8 mouse cellular contexts compared by ENCODE assay signal in genomic region chr5:118814052-118814451, GRCm38 (mm10).
A peak's percentile ranks its signal among the peaks of the same experiment; 100 is the strongest.
DNase-seq lines count a peak whose midpoint lies in the region; ATAC-seq and TF ChIP-seq lines count a peak whose summit lies in the region.

No protein-coding gene starts in this region.

- H3K36me3 ChIP-seq in kidney, adult 2 months (ENCODE audit: control insufficient read depth, insufficient read depth, low read length), result no peaks in the 10 kb centered on the region
- no peaks in the 10 kb centered on the region for H3K36me3 ChIP-seq in C2C12 (ENCODE audit: control insufficient read depth, insufficient read depth)
- no peaks in the 10 kb centered on the region for H3K36me3 ChIP-seq in heart, embryonic 12.5 days

- H3K4me2 ChIP-seq in heart, embryonic 12.5 days, result no peak overlapping the region

- no peaks in the 10 kb centered on the region for H3K27me3 ChIP-seq in kidney, adult 2 months (replicated peaks; ENCODE audit: control insufficient read depth, insufficient read depth, low read length)
- H3K27me3 ChIP-seq in C2C12 (ENCODE audit: control insufficient read depth, insufficient read depth, insufficient read length), result peaks cover 15% of the 10 kb centered on the region
- no peaks in the 10 kb centered on the region for H3K27me3 ChIP-seq in heart, embryonic 12.5 days (replicated peaks)

- TF ChIP-seq CTCF in kidney, adult 2 months (conservative IDR thresholded peaks at IDR 0.05; ENCODE audit: insufficient read depth, insufficient read length, low read depth, low read length), result peak; percentile 52
- TF ChIP-seq CTCF in C2C12 (IDR thresholded peaks at IDR 0.05; ENCODE audit: control insufficient read depth, insufficient read depth, insufficient read length), result peak; percentile 61

- no peak overlapping the region for H3K4me3 ChIP-seq in kidney, adult 2 months (ENCODE audit: insufficient read depth, low read depth, low read length)
- H3K4me3 ChIP-seq in C2C12 (ENCODE audit: insufficient read depth, poor library complexity, severe bottlenecking), result no peak overlapping the region
- no peak overlapping the region for H3K4me3 ChIP-seq in heart, embryonic 12.5 days

- no peaks in the 10 kb centered on the region for H3K4me1 ChIP-seq in kidney, adult 2 months (ENCODE audit: control insufficient read depth, insufficient read depth, low read length)
- H3K4me1 ChIP-seq in heart, embryonic 12.5 days (replicated peaks), result peaks cover 21% of the 10 kb centered on the region

- no peak for DNase-seq in kidney, adult 2 months
- no peak for DNase-seq in kidney, adult 9 months
- peak; percentile 42 for DNase-seq in adrenal gland, adult 2 months
- DNase-seq in retina, postnatal 7 days (ENCODE audit: low read depth, low spot score), result peak; percentile 32
- no peak for DNase-seq in yolk sac, embryonic 10.5 days (ENCODE audit: low spot score)

- no peak overlapping the region for H3ac ChIP-seq in C2C12 (ENCODE audit: control insufficient read depth, insufficient read length, low read depth)

- TF ChIP-seq POLR2A in kidney, adult 2 months (IDR thresholded peaks at IDR 0.05; ENCODE audit: low read depth, low read length), result no peak

- no peaks in the 10 kb centered on the region for H3K9me3 ChIP-seq in heart, embryonic 12.5 days (replicated peaks)

- H3K9ac ChIP-seq in heart, embryonic 12.5 days, result no peak overlapping the region

- no peaks in the 10 kb centered on the region for H3K79me2 ChIP-seq in C2C12 (ENCODE audit: control insufficient read depth, insufficient read depth)

- H3K27ac ChIP-seq in kidney, adult 2 months (ENCODE audit: insufficient read depth, low read depth, low read length), result no peak overlapping the region
- H3K27ac ChIP-seq in heart, embryonic 12.5 days (ENCODE audit: poor library complexity, severe bottlenecking), result no peak overlapping the region

- ATAC-seq in heart, embryonic 12.5 days (ENCODE audit: insufficient number of reproducible peaks, low FRiP score), result peak; percentile 42
- no peak for ATAC-seq in activated CD4-positive, CD25-positive, alpha-beta regulatory T cell, adult 4 months

- 46% methylated on average over 6 of the region's 6 CpGs for WGBS in kidney, adult 2 months
- 51% methylated on average over 6 of the region's 6 CpGs for WGBS in heart, embryonic 12.5 days

- H3K79me3 ChIP-seq in C2C12 (ENCODE audit: low read depth), result no peaks in the 10 kb centered on the region

TF ChIP-seq in C2C12, 6 proteins besides CTCF, POLR2A, EP300 and RAD21:
- TF ChIP-seq MYOG (IDR thresholded peaks at IDR 0.05; ENCODE audit: control insufficient read depth, extremely low read depth, insufficient read length), result no peak
- no peak for TF ChIP-seq MYOD1 (IDR thresholded peaks at IDR 0.05; ENCODE audit: control insufficient read depth, insufficient read length, low read depth)
- TF ChIP-seq FOSL1 (IDR thresholded peaks at IDR 0.05; ENCODE audit: insufficient read depth, low read length, poor library complexity, severe bottlenecking), result no peak
- TF ChIP-seq CEBPB (IDR thresholded peaks at IDR 0.05; ENCODE audit: low read depth), result no peak
- TF ChIP-seq USF1 (IDR thresholded peaks at IDR 0.05; ENCODE audit: low read depth), result no peak
- no peak for TF ChIP-seq MAX (IDR thresholded peaks at IDR 0.05)

Comparison
In these comparisons a context has a peak if more than half of its experiments do, and no peak if none do; other contexts are left out.
1. DNase-seq: peak in adrenal gland, adult 2 months (single experiment) and retina, postnatal 7 days (single experiment); none in kidney, adult 2 months (single experiment), kidney, adult 9 months (single experiment) and yolk sac, embryonic 10.5 days (single experiment).